Comparison of ENCODE assay signal across 30 mouse cellular contexts in genomic region chr15:23448542-23448941, GRCm38 (mm10).
A peak's percentile ranks its signal among the peaks of the same experiment; 100 is the strongest.
DNase-seq lines count a peak whose midpoint lies in the region; ATAC-seq and TF ChIP-seq lines count a peak whose summit lies in the region.
"Had no signal": no experiment of that assay in that cellular context is flagged by ENCODE, and none has a peak within 500 bp of the region (broad histone marks: within the 10 kb centered on the region; RNA-seq: fewer than 3 reads in every experiment).

No protein-coding gene starts in this region.

- no peaks in the 10 kb centered on the region for H3K36me3 ChIP-seq in midbrain, postnatal 0 days (ENCODE audit: insufficient read depth, low read length)
- H3K36me3 ChIP-seq in midbrain, embryonic 14.5 days (ENCODE audit: control insufficient read depth, insufficient read depth, low read length): no peaks in the 10 kb centered on the region
- H3K36me3 ChIP-seq: embryonic facial prominence, embryonic 12.5 days; embryonic facial prominence, embryonic 15.5 days; heart, embryonic 13.5 days had no signal

- no peaks in the 10 kb centered on the region for H3K9me3 ChIP-seq in midbrain, postnatal 0 days (ENCODE audit: low read length)
- no peaks in the 10 kb centered on the region for H3K9me3 ChIP-seq in midbrain, embryonic 14.5 days (ENCODE audit: control insufficient read depth, low read length)
- H3K9me3 ChIP-seq: embryonic facial prominence, embryonic 12.5 days; embryonic facial prominence, embryonic 15.5 days; forebrain, embryonic 13.5 days; heart, embryonic 13.5 days had no signal

- DNase-seq in cerebellum, adult 9-10 months: peak; percentile 60
- no peak for DNase-seq in cerebellum, adult 9-11 months
- DNase-seq in midbrain, postnatal 0 days (ENCODE audit: low spot score): peak; percentile 18
- DNase-seq in midbrain, embryonic 14.5 days: no peak
- DNase-seq in brain, adult 2 months (ENCODE audit: low read depth, low spot score): peak; percentile 49
- DNase-seq in mesoderm, embryonic 11.5 days (ENCODE audit: low read depth, low spot score): peak; percentile 19
- DNase-seq in right cerebral cortex, adult 18-20 months: no peak
- DNase-seq in thymus, postnatal 0 days (ENCODE audit: low spot score): no peak
- DNase-seq: adrenal gland, postnatal 10 days; adrenal gland, postnatal 36 days; B cell, adult 2 months; cerebellum, adult 11-12 months; cerebellum, adult 8-10 months; cerebellum, postnatal 25 days; forebrain, postnatal 0 days; gastrocnemius, adult 2 months; gastrocnemius, postnatal 14 days; heart, adult 11 months; heart, postnatal 14 days; heart, postnatal 4 days had no signal

- no peak overlapping the region for H3K4me3 ChIP-seq in midbrain, postnatal 0 days (ENCODE audit: low read depth, low read length)
- H3K4me3 ChIP-seq in midbrain, embryonic 14.5 days (replicated peaks; ENCODE audit: low read depth, low read length): no peak overlapping the region
- H3K4me3 ChIP-seq: embryonic facial prominence, embryonic 12.5 days; embryonic facial prominence, embryonic 15.5 days; erythroblast, embryonic 14.5 days; forebrain, embryonic 13.5 days; gastrocnemius, adult 2 months; heart, embryonic 13.5 days had no signal

- H3K4me2 ChIP-seq in midbrain, postnatal 0 days (ENCODE audit: low read depth, low read length, poor library complexity, severe bottlenecking): no peak overlapping the region
- no peak overlapping the region for H3K4me2 ChIP-seq in midbrain, embryonic 14.5 days (ENCODE audit: low read length)
- H3K4me2 ChIP-seq: embryonic facial prominence, embryonic 12.5 days; embryonic facial prominence, embryonic 15.5 days; forebrain, embryonic 13.5 days; heart, embryonic 13.5 days; hindbrain, embryonic 14.5 days had no signal

- no peaks in the 10 kb centered on the region for H3K27me3 ChIP-seq in midbrain, postnatal 0 days (ENCODE audit: insufficient read depth, low read length)
- H3K27me3 ChIP-seq in midbrain, embryonic 14.5 days (ENCODE audit: control insufficient read depth, insufficient read depth, low read length): no peaks in the 10 kb centered on the region
- H3K27me3 ChIP-seq: embryonic facial prominence, embryonic 12.5 days; embryonic facial prominence, embryonic 15.5 days; forebrain, embryonic 13.5 days; heart, embryonic 13.5 days had no signal

- WGBS in midbrain, postnatal 0 days: 70% methylated on average over 1 of the region's 1 CpGs
- WGBS in midbrain, embryonic 14.5 days: 83% methylated on average over 1 of the region's 1 CpGs

- H3K9ac ChIP-seq in midbrain, postnatal 0 days (replicated peaks; ENCODE audit: low read length, poor library complexity, severe bottlenecking): no peak overlapping the region
- H3K9ac ChIP-seq in midbrain, embryonic 14.5 days (replicated peaks; ENCODE audit: low read length): no peak overlapping the region
- H3K9ac ChIP-seq: embryonic facial prominence, embryonic 12.5 days; embryonic facial prominence, embryonic 15.5 days; forebrain, embryonic 13.5 days; forebrain, postnatal 0 days; heart, embryonic 13.5 days; hindbrain, embryonic 14.5 days had no signal

- no peaks in the 10 kb centered on the region; the same call in 1 of the 2 replicates for H3K4me1 ChIP-seq in midbrain, postnatal 0 days (ENCODE audit: insufficient read depth, low read length)
- no peaks in the 10 kb centered on the region for H3K4me1 ChIP-seq in midbrain, embryonic 14.5 days (ENCODE audit: control insufficient read depth, insufficient read depth, low read length)
- H3K4me1 ChIP-seq: embryonic facial prominence, embryonic 12.5 days had no signal

- H3K27ac ChIP-seq in midbrain, postnatal 0 days (ENCODE audit: low read depth, low read length): no peak overlapping the region
- H3K27ac ChIP-seq in midbrain, embryonic 14.5 days (replicated peaks; ENCODE audit: low read depth, low read length): no peak overlapping the region
- H3K27ac ChIP-seq: embryonic facial prominence, embryonic 12.5 days; embryonic facial prominence, embryonic 15.5 days; forebrain, embryonic 13.5 days; gastrocnemius, adult 2 months; heart, embryonic 13.5 days; hindbrain, embryonic 14.5 days; hindbrain, postnatal 0 days had no signal

- TF ChIP-seq CTCF in midbrain, postnatal 0 days (IDR thresholded peaks at IDR 0.05): no peak

- no peak for ATAC-seq in midbrain, postnatal 0 days (ENCODE audit: low FRiP score)
- no peak for ATAC-seq in midbrain, embryonic 14.5 days (ENCODE audit: low FRiP score, low TSS enrichment)
- ATAC-seq: CD4-positive, CD25-positive, alpha-beta regulatory T cell, adult 4 months; forebrain, embryonic 13.5 days; forebrain, postnatal 0 days; hindbrain, postnatal 0 days; inflammation-experienced regulatory T-cells, adult 6 months; intestine, embryonic 16.5 days had no signal

Comparison
In these comparisons a context has a peak if more than half of its experiments do, and no peak if none do; other contexts are left out.
1. DNase-seq: peak in cerebellum, adult 9-10 months (single experiment), midbrain, postnatal 0 days (single experiment), brain, adult 2 months (single experiment) and mesoderm, embryonic 11.5 days (single experiment); none in cerebellum, adult 9-11 months (single experiment), midbrain, embryonic 14.5 days (single experiment), right cerebral cortex, adult 18-20 months (single experiment) and thymus, postnatal 0 days (single experiment).